Mouse (Mus musculus): Measurements from ENCODE around the gene Tmtc1. TPM values are rescaled to one million over a fixed set of nuclear protein-coding genes. Genes with fewer than 3 reads are reported as not detected.

Tmtc1 gene
- total RNA-seq, 4 experiments from 2014 or later = 86.3 to 134 (median 102) TPM

GRCm38 (mm10) chr6:148241685-148242084 lies 202.5 kb downstream of the Tmtc1 start:
- DNase-seq (ENCODE audit: low spot score) = no peak

- DNase-seq (ENCODE audit: low spot score) = no peak
Measured at GRCm38 (mm10) chr6:148239311-148239710, 204.9 kb downstream of the Tmtc1 start.

DNA sequence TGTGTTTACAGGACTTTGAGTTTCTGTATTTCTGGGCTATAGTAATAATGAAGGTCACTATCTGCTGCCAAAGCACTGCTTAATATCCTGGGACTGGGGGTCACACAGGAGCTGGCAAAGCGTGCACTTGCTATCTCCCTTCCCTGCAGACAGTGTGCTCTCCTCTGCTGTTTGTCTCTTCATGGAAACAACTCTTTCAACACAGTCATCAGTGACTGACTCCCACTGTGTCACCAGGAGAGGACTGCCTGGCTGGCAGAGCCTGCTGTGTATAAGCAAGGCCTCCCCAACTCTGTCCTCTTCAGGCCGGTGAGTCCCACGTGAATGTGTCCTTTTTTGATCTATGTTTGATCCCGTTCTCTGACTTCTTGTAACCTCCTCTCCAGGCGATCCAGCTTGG lies 206.7 kb downstream of the Tmtc1 start:
- no peak for DNase-seq (ENCODE audit: low spot score)

- no peak for DNase-seq (ENCODE audit: low spot score)
Measured at GRCm38 (mm10) chr6:148234105-148234828, 209.9 kb downstream of the Tmtc1 start.

DNA sequence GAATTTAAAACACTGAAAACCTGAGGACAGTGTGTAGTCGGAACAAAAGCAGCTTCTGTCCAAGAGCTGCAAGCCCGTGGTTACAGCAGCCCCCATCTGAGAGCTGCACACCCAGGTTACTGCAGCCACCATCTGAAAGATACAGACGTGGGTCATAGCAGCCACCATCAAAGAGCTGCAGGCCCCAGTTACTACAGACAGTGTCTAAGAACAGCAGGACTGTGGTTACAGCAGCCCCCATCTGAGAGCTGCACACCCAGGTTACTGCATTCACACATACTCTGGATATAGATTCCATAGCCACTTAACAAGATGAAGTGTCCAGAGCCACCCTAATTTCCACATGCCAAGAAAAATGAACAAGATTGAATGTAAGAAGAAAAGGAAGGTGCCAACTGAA lies 216.6 kb downstream of the Tmtc1 start:
- DNase-seq (ENCODE audit: low spot score) = no peak

DNA sequence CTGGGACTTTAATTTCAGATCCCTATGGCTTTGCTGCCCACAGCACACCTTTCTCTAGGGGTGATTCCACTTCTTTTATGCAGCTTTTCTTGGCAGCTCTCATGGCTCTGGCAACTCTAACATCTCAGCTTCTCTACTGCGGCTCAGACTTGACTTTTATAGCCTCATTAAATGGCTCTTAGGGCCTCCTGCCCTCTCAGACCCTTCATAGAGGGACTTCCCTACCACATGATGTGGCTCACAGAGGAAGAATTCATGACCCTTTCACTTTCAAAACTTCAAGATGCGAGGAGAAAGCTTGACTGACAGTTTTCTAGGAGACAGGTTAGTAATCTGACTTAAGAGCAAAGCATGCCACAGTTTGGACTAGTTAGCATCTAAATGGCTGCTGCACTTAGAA lies 221.5 kb downstream of the Tmtc1 start:
- no peak for DNase-seq (ENCODE audit: low spot score)

DNA sequence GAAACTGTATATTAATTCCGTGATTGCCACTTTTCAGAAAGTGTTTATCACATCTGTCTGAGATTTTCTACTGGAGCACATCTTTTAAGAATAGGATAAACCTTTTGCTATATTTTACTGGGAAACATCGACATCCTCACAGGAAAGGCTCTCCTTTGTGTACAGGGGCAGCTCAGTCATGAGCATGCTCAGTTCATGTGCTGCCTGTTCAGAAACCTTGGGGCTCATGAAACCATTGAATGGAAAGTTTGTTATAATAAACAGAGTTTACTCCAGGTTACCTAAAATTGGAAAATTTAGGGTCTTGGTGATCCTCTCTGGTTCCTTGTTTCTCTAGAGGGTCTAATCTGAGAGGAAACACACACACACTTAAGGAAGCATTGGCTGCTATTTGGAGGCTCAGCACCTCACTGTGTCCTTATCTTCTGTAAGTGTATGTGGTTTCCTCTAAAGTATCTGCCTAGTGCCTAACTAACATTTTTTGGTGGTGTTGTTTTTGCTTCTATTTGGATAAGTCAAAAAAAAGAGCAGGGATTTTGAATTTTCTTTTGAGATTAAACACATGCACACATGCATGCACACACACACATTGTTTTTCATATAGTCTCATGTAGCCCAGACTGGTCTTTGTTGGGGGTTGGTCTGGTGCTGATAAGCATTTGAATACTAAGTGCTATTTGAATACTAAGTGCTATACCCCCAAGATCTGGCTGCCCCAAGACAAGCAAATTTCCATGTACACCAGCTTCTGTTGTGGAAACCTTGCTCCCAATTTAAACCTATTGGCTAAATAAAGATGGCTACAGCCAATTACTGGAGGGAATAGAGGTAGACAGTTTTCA lies 225.7 kb downstream of the Tmtc1 start:
- no peak for DNase-seq (ENCODE audit: low spot score)

DNA sequence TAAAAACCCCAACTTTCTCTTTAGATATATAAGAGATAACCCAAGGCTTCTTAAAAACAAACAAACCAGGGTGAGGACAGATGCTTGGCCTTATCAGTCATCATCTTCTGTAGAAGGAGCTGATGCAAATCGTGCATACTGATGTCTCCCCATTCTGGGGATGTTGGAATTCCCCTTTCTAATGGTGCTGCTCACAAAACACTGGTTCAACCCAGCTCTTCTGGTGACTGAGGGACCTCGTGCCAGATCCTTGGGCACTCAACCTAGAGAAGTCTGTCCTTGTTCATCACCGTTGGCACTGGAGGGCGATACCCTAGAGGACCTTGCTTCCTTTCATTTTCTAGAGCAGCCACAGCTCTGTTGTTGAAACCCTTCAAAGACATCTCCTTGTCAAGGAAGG lies 227.4 kb downstream of the Tmtc1 start:
- DNase-seq (ENCODE audit: low spot score) = no peak

DNA sequence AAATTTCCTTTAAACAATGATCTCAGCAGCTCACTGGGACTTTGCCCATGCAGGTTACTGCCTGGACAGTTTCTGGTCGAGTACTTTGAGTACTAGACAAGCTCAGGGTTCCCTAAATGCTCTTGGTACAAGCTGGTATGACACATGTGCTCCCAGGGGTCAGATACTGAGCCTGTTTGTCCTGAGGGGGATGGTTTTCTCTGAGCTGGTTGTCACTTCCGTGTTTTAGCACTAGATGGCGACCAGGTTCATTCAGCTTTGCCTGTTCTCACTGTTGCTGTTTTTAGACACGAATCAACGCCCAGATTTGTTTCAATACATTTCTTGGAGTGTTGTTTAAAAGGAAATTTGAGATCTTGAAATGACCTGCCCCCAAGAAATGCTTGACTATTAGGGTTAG lies 229.4 kb downstream of the Tmtc1 start:
- peak; percentile 24 for DNase-seq (ENCODE audit: low spot score)

DNA sequence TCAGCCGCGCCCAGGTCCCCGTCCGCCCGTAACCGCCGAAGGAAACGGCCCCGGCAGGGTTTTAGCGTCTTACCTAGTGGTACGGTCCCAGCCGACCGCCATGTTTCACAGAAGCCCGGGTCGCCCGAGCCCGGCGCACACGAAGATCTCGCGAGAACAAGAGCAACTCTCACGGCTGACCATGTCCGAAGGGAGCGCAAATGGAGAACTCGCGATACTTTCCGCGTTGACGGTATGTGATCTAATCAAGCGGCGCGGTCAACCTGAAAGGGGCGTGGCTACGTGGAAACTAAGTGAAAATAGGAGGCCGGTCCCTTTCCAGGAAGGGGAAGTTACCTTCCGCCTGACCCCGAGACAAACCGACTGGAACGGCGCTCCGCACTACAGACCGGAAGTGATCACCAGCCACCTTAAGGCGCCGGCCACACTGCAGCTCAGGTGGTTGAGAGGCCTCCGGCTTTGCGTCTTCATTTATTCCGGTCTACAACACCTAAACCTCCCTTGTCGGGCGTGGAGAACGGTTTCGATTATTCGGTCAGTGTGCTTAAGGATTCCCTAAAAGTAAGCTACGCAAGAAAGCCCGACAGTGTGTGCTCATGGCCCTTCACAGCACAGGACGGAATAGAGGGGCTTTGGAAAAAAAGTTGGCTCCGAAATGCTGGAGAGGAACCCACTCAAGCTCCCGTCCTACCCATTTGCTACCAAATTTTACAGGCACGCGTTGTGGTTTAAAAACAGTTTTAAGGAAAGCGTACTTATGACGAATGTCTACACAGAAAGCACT lies 232.1 kb downstream of the Tmtc1 start, which contains the start of gene Ergic2:
Ergic2 (minus strand) TSS at position 478 of the 784 bp plus-strand sequence.
- DNase-seq (ENCODE audit: low spot score) = peak; percentile 99

GRCm38 (mm10) chr6:148211391-148211876 lies 232.8 kb downstream of the Tmtc1 start:
- DNase-seq (ENCODE audit: low spot score) = no peak

DNA sequence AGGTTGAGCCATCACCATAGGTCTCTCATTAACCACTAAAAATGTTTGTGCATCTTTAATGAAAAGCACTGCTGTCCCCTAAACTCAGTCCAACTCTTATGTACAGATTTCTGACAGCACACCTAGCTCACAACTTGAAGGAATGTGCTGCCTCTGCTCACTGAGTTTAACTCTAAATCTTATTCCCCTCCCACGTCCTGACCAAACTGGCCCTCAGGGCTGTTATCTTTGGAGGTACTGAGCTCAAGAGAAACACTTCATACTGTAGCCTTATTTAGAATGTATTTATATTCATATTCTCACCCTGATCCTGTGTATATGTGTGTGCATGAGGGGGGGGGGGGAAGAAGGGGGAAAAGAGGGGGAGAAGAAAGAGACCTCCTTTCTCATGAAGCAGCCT lies 236.7 kb downstream of the Tmtc1 start:
- DNase-seq (ENCODE audit: low spot score) = no peak

DNA sequence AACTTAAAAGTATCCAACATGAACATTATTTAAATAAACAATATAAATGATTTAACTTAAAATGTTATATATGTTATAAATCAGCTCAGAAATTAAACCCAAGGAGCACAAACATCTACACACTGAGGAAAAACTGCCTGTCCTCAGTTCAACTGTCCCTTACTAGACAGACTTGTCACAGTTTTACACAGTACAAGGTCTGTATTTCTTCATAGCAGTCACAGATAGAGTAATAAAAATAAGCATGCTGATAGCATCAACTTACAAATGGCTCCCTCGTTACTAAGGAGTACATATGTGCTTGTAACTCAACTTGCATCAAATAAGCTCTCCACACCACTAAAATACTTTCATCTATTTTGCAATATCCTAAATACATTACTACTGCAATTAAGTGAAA lies 239.1 kb downstream of the Tmtc1 start:
- DNase-seq (ENCODE audit: low spot score) = no peak

DNA sequence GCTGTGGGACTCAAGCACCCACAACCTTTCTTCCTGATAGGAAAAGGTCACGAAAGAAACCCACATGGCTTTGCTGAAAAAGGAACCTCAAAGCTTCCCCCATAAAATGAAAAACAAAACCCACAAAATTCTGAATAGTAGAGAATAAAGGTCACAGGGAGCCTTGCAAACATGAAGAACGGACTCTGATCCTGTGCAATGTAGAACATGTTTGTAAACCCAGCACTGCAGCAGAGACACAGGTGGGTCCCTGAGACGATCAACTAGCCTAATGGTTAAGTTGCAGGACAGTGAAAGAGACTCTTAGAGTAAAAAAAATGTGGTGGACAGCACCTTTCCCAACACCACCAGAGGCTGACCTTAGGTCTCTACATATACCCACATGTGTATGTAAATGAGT lies 244.5 kb downstream of the Tmtc1 start:
- no peak for DNase-seq (ENCODE audit: low spot score)

GRCm38 (mm10) chr6:148199177-148199576 lies 245.0 kb downstream of the Tmtc1 start:
- no peak for DNase-seq (ENCODE audit: low spot score)

- no peak for DNase-seq (ENCODE audit: low spot score)
Measured at GRCm38 (mm10) chr6:148193972-148194701, 250.1 kb downstream of the Tmtc1 start.

DNA sequence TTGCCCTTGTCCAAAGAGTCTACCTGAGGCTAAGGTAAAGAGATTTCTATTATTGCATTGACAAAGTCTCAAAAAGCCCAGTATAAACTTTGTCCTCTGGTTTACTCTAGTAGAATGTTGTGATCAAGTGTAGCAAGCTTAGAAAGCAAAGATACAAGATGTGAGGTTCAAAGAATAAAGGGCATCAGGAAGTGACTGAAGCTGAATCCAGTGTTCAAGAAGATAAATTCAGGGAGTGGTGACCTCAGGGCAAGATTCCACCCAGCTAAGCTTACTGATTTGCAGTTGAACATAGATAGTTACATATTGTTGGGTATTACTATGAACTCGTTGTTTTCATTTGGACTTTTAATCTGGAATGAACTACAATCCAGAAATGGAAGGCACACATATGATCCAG lies 258.5 kb downstream of the Tmtc1 start:
- DNase-seq (ENCODE audit: low spot score) = no peak
